Mouse (Mus musculus): ENCODE measurements around the gene Batf. TPM values are rescaled to one million over a fixed set of nuclear protein-coding genes. Genes with fewer than 3 reads are reported as not detected.
"Not testable (repeated sequence)": the region's sequence is repeated elsewhere in the genome, so short reads cannot be mapped to it uniquely, and the experiment has no call there.

Gene Batf
- polyA plus RNA-seq, 1 experiment from 2014 or later, result 2.6 TPM

GRCm38 (mm10) chr12:85687846-85688245, 1.4 kb downstream of the Batf start:
- Histone ChIP-seq H3K27me3 (replicated peaks; ENCODE audit: low read depth, poor library complexity, severe bottlenecking) (0 out of 2 replicates have a peak, but pooled peaks cover 15% of the 10 kb centered on the region), H3K4me1 (peaks cover 13% of the 10 kb centered on the region), H3K4me3 (no peak overlapping the region), H3K9me3 (no peaks in the 10 kb centered on the region), H3K36me3 (replicated peaks) (no peaks in the 10 kb centered on the region), H3K27ac (replicated peaks) (no peak overlapping the region)
- 80% methylated on average over 6 of the region's 6 CpGs for WGBS
- no peak for DNase-seq (ENCODE audit: low spot score)

GRCm38 (mm10) chr12:85695787-85696186, 9.3 kb downstream of the Batf start:
- no peak for DNase-seq (ENCODE audit: low spot score)

GRCm38 (mm10) chr12:85696436-85696835, 10.0 kb downstream of the Batf start:
- Histone ChIP-seq H3K36me3 (replicated peaks) (no peaks in the 10 kb centered on the region), H3K4me1 (no peaks in the 10 kb centered on the region), H3K27me3 (replicated peaks; ENCODE audit: low read depth, poor library complexity, severe bottlenecking) (no peaks in the 10 kb centered on the region), H3K4me3 (no peak overlapping the region), H3K27ac (replicated peaks) (no peak overlapping the region), H3K9me3 (no peaks in the 10 kb centered on the region)
- no peak for DNase-seq (ENCODE audit: low spot score)
- WGBS, result 86% methylated on average over 5 of the region's 5 CpGs

More at GRCm38 (mm10) chr12:85695787-85696186, 9.3 kb downstream of the Batf start:
- Histone ChIP-seq H3K4me3 (no peak overlapping the region), H3K36me3 (replicated peaks) (no peaks in the 10 kb centered on the region), H3K4me1 (no peaks in the 10 kb centered on the region), H3K27ac (replicated peaks) (no peak overlapping the region), H3K9me3 (no peaks in the 10 kb centered on the region), H3K27me3 (replicated peaks; ENCODE audit: low read depth, poor library complexity, severe bottlenecking) (no peaks in the 10 kb centered on the region)
- WGBS, result 90% methylated on average over 2 of the region's 2 CpGs

- 21% methylated on average over 15 of the region's 37 CpGs for WGBS
- not testable (repeated sequence) for H3K27ac ChIP-seq (replicated peaks); H3K9me3 ChIP-seq; H3K36me3 ChIP-seq (replicated peaks); DNase-seq (ENCODE audit: low spot score); H3K27me3 ChIP-seq (replicated peaks; ENCODE audit: low read depth, poor library complexity, severe bottlenecking); H3K4me1 ChIP-seq
- H3K4me3 ChIP-seq, result peak overlapping the region; percentile 41
These were observed 11.7 kb downstream of the Batf start for GRCm38 (mm10) chr12:85698179-85698578.

- no peaks in the 10 kb centered on the region for H3K36me3 ChIP-seq (replicated peaks)
- H3K27me3 ChIP-seq (replicated peaks; ENCODE audit: low read depth, poor library complexity, severe bottlenecking), result peaks cover 10% of the 10 kb centered on the region; the same call in 1 of the 2 replicates
- H3K4me1 ChIP-seq, result peaks cover 5% of the 10 kb centered on the region
- no peak overlapping the region for H3K4me3 ChIP-seq
- no peak for DNase-seq (ENCODE audit: low spot score)
- H3K27ac ChIP-seq (replicated peaks), result no peak overlapping the region
- WGBS, result 72% methylated on average over 6 of the region's 6 CpGs
- no peaks in the 10 kb centered on the region for H3K9me3 ChIP-seq
These were observed 13.8 kb downstream of the Batf start for GRCm38 (mm10) chr12:85700191-85700841.

GRCm38 (mm10) chr12:85700842-85701223, 14.4 kb downstream of the Batf start:
- no peaks in the 10 kb centered on the region for H3K9me3 ChIP-seq
- no peak for DNase-seq (ENCODE audit: low spot score)
- peaks cover 15% of the 10 kb centered on the region for H3K27me3 ChIP-seq (replicated peaks; ENCODE audit: low read depth, poor library complexity, severe bottlenecking)
- no peaks in the 10 kb centered on the region for H3K36me3 ChIP-seq (replicated peaks)
- H3K4me1 ChIP-seq, result peaks cover 10% of the 10 kb centered on the region
- 86% methylated on average over 7 of the region's 7 CpGs for WGBS
- no peak overlapping the region for H3K4me3 ChIP-seq
- no peak overlapping the region for H3K27ac ChIP-seq (replicated peaks)

- 82% methylated on average over 15 of the region's 15 CpGs for WGBS
- DNase-seq (ENCODE audit: low spot score), result no peak
- no peaks in the 10 kb centered on the region for H3K9me3 ChIP-seq
- no peak overlapping the region for H3K4me3 ChIP-seq
- no peak overlapping the region for H3K27ac ChIP-seq (replicated peaks)
- H3K27me3 ChIP-seq (replicated peaks; ENCODE audit: low read depth, poor library complexity, severe bottlenecking), result peaks cover 31% of the 10 kb centered on the region
- H3K36me3 ChIP-seq (replicated peaks), result no peaks in the 10 kb centered on the region
- H3K4me1 ChIP-seq, result peaks cover 16% of the 10 kb centered on the region
These were observed 15.9 kb downstream of the Batf start for GRCm38 (mm10) chr12:85702166-85703055.

- 71% methylated on average over 3 of the region's 3 CpGs for WGBS
- H3K9me3 ChIP-seq, result no peaks in the 10 kb centered on the region
- peaks cover 16% of the 10 kb centered on the region for H3K4me1 ChIP-seq
- H3K27ac ChIP-seq (replicated peaks), result no peak overlapping the region
- H3K36me3 ChIP-seq (replicated peaks), result no peaks in the 10 kb centered on the region
- peaks cover 42% of the 10 kb centered on the region for H3K27me3 ChIP-seq (replicated peaks; ENCODE audit: low read depth, poor library complexity, severe bottlenecking)
- H3K4me3 ChIP-seq, result no peak overlapping the region
- DNase-seq (ENCODE audit: low spot score), result no peak
These were observed 17.0 kb downstream of the Batf start for GRCm38 (mm10) chr12:85703507-85703906.

- no peaks in the 10 kb centered on the region for H3K36me3 ChIP-seq (replicated peaks)
- DNase-seq (ENCODE audit: low spot score), result no peak
- peaks cover 16% of the 10 kb centered on the region for H3K4me1 ChIP-seq
- 0 out of 2 replicates have a peak overlapping the region, but pooled peaks have one; percentile 54 for H3K4me3 ChIP-seq
- H3K27me3 ChIP-seq (replicated peaks; ENCODE audit: low read depth, poor library complexity, severe bottlenecking), result peaks cover 49% of the 10 kb centered on the region
- H3K27ac ChIP-seq (replicated peaks), result peak overlapping the region; percentile 69; the same call in 1 of the 2 replicates
- no peaks in the 10 kb centered on the region for H3K9me3 ChIP-seq
- 68% methylated on average over 7 of the region's 7 CpGs for WGBS
These were observed 18.1 kb downstream of the Batf start for GRCm38 (mm10) chr12:85704566-85704965.

- peaks cover 16% of the 10 kb centered on the region for H3K4me1 ChIP-seq
- H3K27ac ChIP-seq (replicated peaks), result peak overlapping the region; percentile 69
- H3K9me3 ChIP-seq, result no peaks in the 10 kb centered on the region
- DNase-seq (ENCODE audit: low spot score), result peak; percentile 79
- peaks cover 56% of the 10 kb centered on the region for H3K27me3 ChIP-seq (replicated peaks; ENCODE audit: low read depth, poor library complexity, severe bottlenecking)
- 8% methylated on average over 20 of the region's 20 CpGs for WGBS
- no peaks in the 10 kb centered on the region for H3K36me3 ChIP-seq (replicated peaks)
- H3K4me3 ChIP-seq, result peak overlapping the region; percentile 54
These were observed 18.7 kb downstream of the Batf start for GRCm38 (mm10) chr12:85705002-85705830.

GRCm38 (mm10) chr12:85705831-85706530, 19.5 kb downstream of the Batf start:
- no peak for DNase-seq (ENCODE audit: low spot score)
- Histone ChIP-seq H3K4me1 (peaks cover 16% of the 10 kb centered on the region), H3K36me3 (replicated peaks) (no peaks in the 10 kb centered on the region), H3K27ac (replicated peaks) (peak overlapping the region; percentile 69), H3K9me3 (no peaks in the 10 kb centered on the region), H3K4me3 (peak overlapping the region; percentile 54), H3K27me3 (replicated peaks; ENCODE audit: low read depth, poor library complexity, severe bottlenecking) (peaks cover 57% of the 10 kb centered on the region)
- 22% methylated on average over 17 of the region's 17 CpGs for WGBS

GRCm38 (mm10) chr12:85706906-85707305, 20.4 kb downstream of the Batf start:
- Histone ChIP-seq H3K4me3 (no peak overlapping the region), H3K4me1 (peaks cover 16% of the 10 kb centered on the region), H3K36me3 (replicated peaks) (no peaks in the 10 kb centered on the region), H3K9me3 (no peaks in the 10 kb centered on the region), H3K27me3 (replicated peaks; ENCODE audit: low read depth, poor library complexity, severe bottlenecking) (peaks cover 57% of the 10 kb centered on the region), H3K27ac (replicated peaks) (no peak overlapping the region)
- no peak for DNase-seq (ENCODE audit: low spot score)
- WGBS, result 88% methylated on average over 4 of the region's 4 CpGs

Measured in embryonic facial prominence, embryonic 10.5 days (tissue).